Mouse (Mus musculus) right cerebral cortex, adult 18-20 months (tissue): ENCODE results near the gene Afg1l.

Experiments
- DNase-seq: peaks from one replicate; pipeline ENCODE4 v3.0.0; 2022; ENCODE audit warnings: mixed read lengths

Afg1l gene

DNA sequence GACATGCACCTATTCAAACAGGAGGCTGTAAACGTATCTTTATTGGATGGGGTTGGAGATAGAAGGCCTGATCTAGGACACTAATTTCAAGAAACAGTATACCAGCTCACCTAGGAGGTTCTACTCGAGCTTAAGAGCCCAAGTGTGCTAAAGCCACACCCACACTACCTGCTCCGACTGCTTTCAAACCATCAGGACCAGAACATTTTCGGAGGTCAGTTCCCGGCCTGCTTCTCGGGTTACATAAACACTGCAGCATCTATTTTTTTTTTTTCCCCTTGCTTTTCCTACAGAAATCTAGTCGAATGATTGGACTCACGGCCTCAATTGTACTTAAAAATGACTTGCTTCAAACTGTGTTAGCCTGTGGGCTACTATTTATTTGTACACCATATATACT is 214.7 kb downstream of the Afg1l start:
- DNase-seq, result no peak
